Mouse (Mus musculus): ENCODE data around the gene Kcnip2.
A peak's percentile ranks its signal among the peaks of the same experiment; 100 is the strongest.

The Kcnip2 gene

DNA sequence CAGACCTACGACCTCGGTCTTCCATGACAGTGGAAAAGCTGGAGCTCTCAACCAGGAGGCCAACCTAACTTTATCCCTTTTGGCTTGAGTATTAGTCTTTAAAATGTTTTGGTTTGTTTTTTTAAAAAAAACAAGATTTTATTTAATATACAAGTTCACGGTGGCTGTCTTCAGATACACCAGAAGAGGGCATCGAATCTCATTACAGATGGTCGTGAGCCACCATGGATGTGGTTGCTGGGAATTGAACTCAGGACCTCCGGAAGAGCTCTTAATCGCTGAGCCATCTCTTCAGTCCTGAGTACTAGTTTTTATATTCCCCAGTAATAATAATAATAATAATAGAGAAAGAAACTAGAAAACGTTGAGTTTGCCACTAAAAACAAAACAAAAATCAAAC, 34.2 kb downstream of the Kcnip2 start:
- DNase-seq (ENCODE audit: low spot score): no peak

DNA sequence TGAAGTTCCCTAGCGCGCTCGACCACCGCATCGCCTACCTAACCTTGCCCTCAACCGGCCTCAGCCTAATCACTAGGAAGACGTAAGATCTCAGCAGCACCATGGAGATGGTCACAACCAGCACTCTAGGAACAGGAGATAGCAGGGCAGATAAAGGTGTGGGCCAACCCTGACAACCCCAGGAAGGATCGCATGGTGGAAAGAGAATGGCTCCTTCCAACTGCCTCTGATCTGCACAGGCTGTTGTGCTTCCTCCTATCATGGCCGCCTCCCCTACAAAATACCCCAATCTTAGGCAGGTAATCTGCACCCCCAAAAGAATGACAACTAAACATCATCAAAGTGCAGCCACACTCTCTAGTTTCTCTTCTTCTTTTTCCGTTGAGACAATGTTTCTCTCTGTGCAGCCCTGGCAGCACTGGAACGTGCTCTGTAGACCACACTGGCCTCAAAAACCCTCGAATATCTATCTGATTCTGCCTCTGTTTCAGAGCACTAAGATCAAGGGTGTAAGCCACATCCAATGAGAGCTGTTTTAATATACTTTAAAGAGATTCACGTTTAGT, 35.4 kb downstream of the Kcnip2 start:
- DNase-seq (ENCODE audit: low spot score): no peak

DNA sequence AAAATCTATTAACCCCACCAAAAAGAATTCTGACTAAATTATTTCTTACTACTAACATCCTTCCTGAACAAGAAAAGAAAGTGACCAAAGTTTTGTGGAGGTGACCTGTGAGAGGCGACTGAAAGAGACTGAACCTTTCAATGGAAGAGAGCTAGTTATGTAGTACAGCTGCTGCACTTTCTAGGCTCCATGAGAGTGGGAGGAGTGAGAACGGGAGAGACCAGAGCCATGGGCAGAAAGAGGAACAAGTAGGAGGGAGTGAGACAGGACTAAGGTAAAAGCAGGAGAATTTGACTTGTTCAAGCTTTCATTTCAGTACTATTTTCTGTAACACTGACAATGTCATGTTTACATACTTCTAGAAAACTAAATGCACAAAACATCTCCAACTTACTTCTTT, 40.4 kb downstream of the Kcnip2 start:
- DNase-seq (ENCODE audit: low spot score): no peak

DNA sequence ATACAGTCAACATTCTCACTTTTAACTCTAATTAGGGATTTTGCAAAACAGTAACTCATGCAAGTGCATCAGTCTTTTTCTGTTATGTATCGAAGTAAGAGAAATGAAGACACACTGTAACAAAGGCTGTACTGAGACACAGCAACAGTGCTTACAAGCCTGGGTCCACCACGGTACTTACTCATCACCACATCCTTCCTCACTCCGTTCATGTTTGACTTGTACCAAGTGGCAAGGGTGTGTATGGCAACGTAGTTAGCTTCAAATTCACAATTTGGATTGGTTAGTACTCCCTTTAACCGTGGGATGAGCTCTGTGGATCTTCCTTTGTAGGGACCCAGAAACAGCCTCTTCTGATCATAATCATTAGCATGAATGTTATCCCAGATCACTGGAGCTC, 44.4 kb downstream of the Kcnip2 start:
- DNase-seq (ENCODE audit: low spot score): no peak

DNA sequence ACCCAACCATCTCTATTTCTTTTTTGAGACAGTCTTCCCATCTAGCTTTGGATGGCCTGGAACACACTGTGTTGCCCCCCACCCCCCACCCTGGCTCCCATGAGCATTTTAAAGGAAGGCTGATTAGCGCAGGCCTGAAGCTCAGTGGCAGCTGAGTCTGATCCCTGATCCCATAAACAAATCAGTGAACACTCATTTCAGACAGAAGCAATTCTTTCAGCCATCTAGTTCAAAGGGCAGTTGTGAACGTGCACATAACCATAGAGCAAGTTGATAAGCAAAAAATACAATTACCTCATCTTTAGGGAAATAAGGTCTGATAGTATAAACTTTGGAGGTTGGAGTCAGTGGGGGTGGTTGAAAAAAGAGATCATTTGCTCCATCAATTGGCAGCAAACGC, 55.1 kb downstream of the Kcnip2 start:
- no peak for DNase-seq (ENCODE audit: low spot score)

DNA sequence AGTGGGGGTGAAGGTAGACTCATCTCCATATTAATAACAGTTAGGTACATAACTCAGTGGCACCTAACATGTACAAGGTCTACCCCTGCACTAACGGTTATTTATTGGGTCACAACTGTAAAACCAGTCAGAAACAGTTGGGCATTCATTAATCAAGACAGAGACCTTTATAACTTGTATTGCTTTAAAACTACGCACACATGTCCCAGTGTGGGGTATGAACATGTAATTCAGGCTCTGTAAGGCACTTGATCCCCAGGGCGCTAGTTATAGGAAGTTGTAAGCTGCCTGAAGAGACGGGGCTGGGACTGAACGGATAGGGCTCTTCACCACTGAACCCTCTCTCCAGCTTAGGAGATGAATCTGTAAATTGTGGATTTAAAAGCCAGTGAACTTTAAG, 57.2 kb downstream of the Kcnip2 start:
- no peak for DNase-seq (ENCODE audit: low spot score)

DNA sequence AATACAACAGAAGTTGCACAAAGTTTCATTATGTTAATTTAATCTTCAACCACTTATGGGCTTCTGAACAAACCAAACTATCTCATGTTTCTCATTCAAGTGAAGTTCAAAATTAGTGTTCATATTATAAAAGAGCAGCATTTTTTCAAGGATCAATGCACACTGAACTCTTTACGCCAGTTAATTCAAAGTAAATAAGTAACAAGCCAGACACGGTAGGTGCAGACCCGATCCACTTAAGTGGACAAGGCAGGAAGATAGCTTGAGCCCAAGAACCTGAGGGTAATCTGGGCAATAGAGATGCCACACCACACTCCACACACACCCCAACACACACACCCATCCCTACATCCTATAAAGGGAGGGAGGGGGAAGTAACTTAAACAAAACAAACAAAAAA, 62.3 kb downstream of the Kcnip2 start:
- DNase-seq (ENCODE audit: low spot score): no peak

DNA sequence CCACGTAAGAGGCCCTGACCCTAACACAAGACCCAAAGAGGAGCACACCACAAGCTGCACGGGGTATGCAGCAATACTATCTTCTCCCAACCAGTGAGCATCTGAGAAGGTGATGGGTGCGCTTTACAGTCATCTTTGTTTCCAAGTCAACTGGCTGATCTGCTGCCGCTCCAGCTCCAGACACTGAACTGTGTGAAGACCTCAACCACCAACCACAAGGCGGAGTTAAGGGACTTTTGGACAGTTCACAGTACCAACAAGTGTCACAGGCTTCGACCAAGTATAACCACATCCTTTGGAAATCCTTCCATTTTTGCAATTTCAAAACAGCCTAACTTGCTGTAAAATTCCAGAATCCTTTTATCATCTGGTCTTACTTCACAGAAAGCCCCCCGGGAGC, 64.0 kb downstream of the Kcnip2 start:
- DNase-seq (ENCODE audit: low spot score): no peak

DNA sequence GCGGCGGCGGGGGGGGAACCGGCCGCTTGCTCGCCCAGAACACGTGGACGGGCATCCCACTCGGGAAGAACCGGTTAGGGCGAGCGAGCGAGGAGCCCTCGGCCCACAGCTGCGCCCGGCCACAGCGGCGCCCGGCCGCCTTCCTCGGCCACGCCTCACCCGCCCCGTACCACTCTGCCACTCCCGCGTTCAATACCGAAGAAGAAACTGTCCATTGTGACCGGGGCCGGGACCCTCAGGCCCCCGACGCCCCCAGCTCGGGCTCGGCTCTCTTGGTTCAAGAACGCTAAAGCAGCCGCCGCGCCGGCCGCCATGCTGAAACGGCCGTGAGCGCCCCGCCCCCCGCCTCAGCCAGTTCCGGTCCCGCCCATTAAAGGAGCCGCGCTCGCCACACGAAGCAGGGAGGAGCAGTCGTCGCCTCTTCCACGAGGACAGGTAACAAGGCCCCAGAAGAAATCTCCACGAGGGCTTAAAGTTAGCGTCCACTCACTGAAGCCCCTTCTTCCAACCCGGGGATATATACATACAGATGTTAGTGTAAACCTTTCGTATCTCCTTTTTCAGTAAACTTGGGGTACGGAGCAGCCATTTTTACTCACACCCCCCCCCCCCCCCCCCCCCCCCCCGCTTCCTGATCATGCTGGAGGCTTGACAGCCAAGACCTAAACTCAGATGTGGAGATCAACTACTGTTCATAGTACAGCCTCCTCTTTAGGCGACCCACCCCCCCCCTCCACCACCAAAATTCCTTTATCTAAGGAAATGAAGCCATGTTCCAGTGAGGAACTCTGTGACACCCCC, 66.4 kb downstream of the Kcnip2 start, which contains the start of gene Npm3:
Gene Npm3 (minus strand): TSS at position 349 of the 801 bp plus-strand sequence.
- DNase-seq (ENCODE audit: low spot score): peak; percentile 90

DNA sequence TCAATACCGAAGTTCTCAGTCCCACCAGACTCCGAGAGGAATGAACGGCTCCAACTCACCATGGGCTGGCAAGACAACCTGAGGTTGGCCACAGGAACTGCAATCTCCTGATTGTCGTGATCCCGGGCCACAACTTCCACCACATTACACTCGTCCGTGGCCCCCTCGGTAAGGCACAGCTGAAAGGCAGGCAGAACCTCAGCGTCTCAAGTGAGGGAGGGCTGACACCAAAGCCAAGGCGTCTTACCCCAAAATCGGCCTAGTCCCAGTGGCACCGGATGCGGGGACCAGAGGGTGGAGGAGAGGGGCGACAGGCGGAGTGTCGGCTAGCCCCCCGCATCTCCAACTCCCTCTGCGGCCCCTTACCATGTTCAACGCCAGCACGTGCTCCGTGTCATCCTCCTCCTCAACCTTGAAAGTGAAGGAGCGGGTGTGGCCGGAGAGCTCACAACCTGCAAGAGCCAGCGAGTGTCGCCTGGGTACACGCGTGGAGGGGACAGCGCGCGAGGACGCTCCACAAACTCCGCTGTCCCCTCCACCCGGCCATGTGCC, 67.1 kb downstream of the Kcnip2 start:
- peak; percentile 47 for DNase-seq (ENCODE audit: low spot score)

DNA sequence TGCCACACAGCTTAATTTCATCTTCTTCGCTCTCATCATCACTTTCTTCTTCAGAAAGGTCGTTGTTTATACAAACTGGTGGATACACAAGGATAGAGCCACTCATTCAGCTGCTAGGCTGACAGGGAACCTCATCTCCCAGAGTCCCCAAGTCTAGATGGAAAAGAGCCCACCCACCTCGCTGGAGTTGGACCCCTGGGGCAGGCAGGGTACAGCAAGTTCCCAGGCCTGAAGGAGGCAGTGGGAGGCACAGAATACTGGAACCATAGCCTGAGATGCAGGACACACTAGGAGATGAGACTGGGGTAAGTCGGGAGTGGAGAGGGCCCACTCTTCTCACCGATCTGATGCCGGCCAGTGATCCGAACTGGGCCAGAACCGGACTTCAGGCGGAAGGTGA, 67.7 kb downstream of the Kcnip2 start:
- DNase-seq (ENCODE audit: low spot score): no peak

DNA sequence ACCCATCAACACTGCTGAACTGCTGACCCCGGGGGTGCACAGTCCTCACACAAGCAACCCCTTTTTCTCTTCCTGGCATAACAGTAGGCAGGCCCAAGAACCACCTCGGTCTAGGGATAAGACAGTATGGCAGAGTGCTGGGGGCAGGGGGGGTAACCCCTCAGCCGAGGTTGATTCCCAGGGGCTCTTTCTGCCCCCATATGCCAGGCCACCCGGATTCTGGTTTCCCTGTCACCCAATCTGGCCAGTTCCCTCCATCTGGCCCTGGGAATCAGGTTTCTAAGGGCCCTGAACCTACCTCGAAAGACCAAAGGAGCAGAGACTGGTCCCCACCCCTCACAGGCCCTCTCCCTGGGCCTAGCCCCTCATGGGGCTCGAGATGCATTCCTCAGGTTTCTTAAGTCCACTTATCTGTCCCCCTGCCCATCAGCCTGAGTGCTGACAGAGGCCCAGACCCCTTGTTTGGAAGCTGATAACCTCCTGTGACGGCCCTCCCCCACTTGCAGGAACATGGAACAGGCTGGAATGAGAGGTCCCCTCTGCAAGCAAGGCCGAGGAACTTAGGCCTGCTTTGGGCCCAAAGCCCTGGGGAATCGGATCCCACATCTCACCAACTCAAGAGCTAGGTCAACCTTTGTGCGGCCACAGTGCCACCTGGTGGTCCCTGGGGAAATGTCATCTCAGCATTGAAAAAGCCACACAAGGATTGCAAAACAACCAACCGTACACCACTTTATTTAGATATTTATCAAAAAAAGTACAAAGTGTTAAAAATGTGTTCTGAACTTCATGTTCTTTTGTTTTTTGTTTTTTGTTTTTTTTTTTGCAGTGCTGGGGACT, 68.6 kb downstream of the Kcnip2 start:
- peak; percentile 74 for DNase-seq (ENCODE audit: low spot score)

DNA sequence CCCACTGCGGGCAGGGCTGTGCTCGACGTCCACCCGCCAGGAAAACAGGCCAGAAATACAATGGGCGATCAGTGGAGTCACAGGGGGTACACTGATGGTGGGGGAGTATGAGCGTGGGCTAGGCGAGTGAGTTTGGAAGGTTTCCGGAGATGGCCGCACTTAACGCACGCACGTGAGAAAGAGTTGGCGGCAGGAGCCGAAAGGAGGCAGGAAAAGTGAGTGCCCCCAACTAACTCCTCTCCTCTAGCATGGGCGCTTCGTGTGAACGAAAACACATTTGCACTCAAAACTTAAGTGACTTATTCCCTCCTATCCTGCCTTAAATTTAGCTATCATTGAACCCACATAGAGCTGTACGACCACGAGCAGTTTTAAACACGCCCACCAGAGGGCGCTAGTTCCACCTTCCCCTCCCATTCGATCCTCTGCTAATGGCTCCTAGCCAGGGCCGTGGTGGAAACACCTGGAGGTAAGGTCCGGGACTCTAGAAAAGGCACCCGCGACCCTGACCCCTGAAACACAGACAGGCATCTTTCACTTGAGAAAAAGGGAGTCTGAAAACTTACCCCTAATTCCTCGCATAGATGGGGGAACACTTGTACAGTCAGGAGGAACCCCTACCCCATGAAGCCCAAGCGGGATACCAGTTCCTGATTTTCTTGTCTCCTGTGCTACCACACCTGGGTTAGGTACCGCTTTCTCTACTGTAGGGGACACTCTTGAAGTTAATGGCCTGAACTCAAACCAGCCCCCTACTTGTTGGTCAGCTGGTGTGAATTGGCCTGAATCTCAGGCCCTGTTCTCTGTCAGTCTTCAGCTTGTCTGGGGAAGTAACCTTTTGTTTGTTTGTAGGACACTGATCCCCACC, 69.5 kb downstream of the Kcnip2 start:
- peak; percentile 83 for DNase-seq (ENCODE audit: low spot score)

DNA sequence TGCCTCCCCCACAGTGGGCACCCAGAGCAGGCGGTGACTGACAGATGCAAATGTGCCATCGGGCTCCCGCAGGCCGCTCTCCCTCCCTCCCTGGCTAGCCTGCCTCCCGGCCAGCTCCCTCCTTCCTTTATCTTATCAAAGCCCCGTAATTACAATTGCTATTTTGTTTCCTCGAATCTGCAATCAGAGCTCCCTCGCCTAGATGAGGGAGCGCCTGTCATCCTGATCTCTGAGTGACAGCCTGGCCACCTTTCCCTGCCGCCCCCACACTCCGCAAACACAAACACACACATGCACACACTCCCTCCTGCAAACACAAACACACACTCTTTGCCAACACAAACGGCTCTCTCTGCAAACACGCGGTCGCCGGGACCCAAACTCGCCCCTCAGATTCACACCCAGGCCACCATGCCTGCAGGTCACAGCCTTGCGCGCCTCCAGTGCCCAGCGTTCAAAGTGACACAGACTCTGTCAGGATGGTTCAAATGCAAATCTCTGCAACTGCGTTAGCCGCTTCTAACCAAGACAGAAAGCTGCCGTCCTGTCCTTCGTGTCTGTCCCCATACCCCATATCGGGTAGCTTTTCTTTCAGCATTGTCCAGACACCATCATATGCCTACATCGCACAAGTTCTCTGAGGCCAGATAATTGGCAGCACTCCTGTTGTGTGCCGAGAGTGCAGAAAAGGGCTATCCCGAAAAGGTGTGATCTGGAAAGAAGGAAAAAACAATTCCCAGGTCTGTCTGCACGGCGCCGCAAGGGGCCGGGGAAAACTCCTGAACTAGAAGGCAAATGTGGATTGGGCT, 70.3 kb downstream of the Kcnip2 start:
- peak; percentile 60 for DNase-seq (ENCODE audit: low spot score)

DNA sequence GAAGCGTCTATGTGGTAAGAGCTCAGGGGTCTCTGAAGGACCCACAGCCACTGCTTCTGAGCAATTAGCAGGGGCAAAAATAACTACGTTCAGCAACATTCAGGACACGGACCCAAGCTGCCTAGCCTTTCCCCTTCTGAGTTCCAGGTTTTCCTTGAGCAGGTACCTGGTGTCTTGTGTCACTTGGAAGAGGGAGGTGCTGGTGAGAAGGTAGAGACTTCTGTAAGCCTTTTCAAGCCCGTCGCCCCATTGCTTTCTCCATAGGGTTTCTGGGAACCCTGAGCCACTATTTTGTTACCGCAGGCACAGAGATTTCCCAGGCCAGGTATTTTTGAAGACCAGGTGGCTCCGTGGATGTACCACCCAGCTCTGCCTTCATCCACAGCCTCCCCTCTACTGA, 72.2 kb downstream of the Kcnip2 start:
- no peak for DNase-seq (ENCODE audit: low spot score)

DNA sequence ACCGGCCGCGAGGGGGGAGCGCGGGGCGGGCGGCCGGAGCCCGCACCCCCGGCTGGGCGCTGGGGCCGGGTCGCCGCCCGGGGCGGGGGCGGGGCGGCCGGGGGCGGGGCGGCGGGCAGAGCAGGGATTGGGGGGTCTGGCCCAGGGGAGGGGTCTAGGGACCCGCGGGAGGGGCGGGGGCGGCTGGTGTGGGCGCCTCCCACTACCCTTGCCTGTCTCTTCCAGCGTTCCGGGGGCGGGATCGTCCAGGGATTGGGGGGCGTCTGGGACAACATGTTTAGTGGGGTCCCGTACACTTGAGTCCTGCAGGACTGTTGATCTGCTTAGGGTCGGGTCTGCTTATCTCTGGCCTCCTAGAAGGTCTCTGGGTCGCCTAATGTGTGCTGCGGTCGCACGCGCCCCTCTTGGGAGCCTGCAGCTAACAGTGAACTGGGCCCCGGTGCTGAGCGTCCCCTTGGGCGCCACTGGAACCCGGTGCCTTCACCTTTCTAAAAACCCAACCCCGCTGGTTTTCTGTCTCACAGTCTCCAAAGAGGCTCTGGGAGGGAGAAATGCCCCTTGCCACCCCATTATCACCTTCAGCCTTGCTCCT, 72.8 kb downstream of the Kcnip2 start:
- no peak for DNase-seq (ENCODE audit: low spot score)

DNA sequence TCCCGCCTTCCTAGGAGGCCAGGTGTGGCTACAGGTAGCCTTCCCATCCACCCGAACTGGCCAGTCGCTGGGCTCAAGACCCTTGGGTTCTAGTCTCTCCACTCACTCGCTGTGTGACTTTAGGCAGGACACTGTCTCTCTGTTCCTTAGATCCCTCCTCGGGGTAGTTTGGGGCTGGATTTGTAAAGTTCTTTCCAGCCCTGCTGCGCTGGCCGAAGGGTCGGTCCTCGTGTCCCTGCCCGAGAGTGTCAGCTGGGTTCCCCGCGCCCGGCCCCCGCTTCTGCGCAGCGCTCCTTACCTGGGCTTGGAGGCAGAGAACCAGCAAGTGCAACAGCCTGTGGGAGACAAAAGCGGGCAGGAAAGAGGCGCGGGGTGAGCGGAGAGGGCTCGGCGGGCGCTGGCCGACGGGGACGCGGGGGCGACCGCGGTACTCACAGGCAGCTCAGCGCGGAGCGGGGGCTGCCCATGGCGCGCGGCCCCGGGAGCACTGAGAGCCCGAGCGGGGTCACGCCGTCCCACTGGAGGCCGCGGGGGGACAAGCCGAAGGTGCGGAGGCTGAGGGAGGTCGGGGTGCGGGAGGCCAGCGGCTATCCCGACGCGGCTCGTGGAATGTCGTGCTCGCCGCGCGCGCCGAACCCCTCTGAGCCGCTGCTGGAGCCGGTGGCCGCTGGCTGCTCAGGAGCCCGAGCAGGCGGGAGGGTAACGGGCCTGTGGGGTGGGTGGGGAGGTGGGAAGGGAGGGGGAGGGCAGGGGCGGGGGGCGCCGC, 73.5 kb downstream of the Kcnip2 start, which contains the start of gene Fgf8:
Gene Fgf8 (minus strand): TSS at position 698 of the 766 bp plus-strand sequence.
- no peak for DNase-seq (ENCODE audit: low spot score)

Data from testis, postnatal 14 days (tissue).